Mouse (Mus musculus): ENCODE data around the gene Josd1.

GRCm38 (mm10) chr15:79648130-79648529 is 39.6 kb downstream of the Josd1 start:
- TF ChIP-seq CTCF (IDR thresholded peaks at IDR 0.05; ENCODE audit: control insufficient read depth, insufficient read depth, insufficient read length) (no peak), CEBPB (IDR thresholded peaks at IDR 0.05; ENCODE audit: low read depth) (no peak), MYOG (IDR thresholded peaks at IDR 0.05; ENCODE audit: control insufficient read depth, extremely low read depth, insufficient read length) (no peak), MAX (IDR thresholded peaks at IDR 0.05) (no peak)
